ENCODE assay signal across 24 mouse cellular contexts in genomic region chr9:93955235-93956040, GRCm38 (mm10).
DNase-seq lines count a peak whose midpoint lies in the region; ATAC-seq lines count a peak whose summit lies in the region.
"Had no signal": no experiment of that assay in that cellular context is flagged by ENCODE, and none has a peak within 500 bp of the region (broad histone marks: within the 10 kb centered on the region; RNA-seq: fewer than 3 reads in every experiment).

No protein-coding gene starts in this region.

- no peak overlapping the region for H3K9ac ChIP-seq in heart, embryonic 15.5 days
- H3K9ac ChIP-seq in forebrain, embryonic 14.5 days (ENCODE audit: low read length) = no peak overlapping the region
- H3K9ac ChIP-seq: forebrain, embryonic 15.5 days; hindbrain, embryonic 13.5 days had no signal

- no peaks in the 10 kb centered on the region for H3K9me3 ChIP-seq in heart, embryonic 15.5 days (replicated peaks)
- H3K9me3 ChIP-seq in forebrain, embryonic 14.5 days (replicated peaks; ENCODE audit: control insufficient read depth, low read length) = no peaks in the 10 kb centered on the region
- H3K9me3 ChIP-seq: embryonic facial prominence, embryonic 10.5 days; forebrain, embryonic 10.5 days; forebrain, embryonic 15.5 days; hindbrain, embryonic 13.5 days had no signal

- no peak overlapping the region for H3K4me3 ChIP-seq in heart, embryonic 15.5 days
- H3K4me3 ChIP-seq in forebrain, embryonic 14.5 days (ENCODE audit: low read depth, low read length) = no peak overlapping the region
- H3K4me3 ChIP-seq: embryonic facial prominence, embryonic 10.5 days; erythroblast, embryonic 14.5 days; forebrain, embryonic 10.5 days; forebrain, embryonic 15.5 days; hindbrain, embryonic 13.5 days had no signal

- H3K4me2 ChIP-seq in heart, embryonic 15.5 days = no peak overlapping the region
- H3K4me2 ChIP-seq in forebrain, embryonic 14.5 days (ENCODE audit: low read length) = no peak overlapping the region
- H3K4me2 ChIP-seq: forebrain, embryonic 15.5 days; hindbrain, embryonic 13.5 days had no signal

- H3K27me3 ChIP-seq in heart, embryonic 15.5 days = no peaks in the 10 kb centered on the region
- no peaks in the 10 kb centered on the region for H3K27me3 ChIP-seq in forebrain, embryonic 14.5 days (replicated peaks; ENCODE audit: control insufficient read depth, insufficient read depth, low read length)
- H3K27me3 ChIP-seq: forebrain, embryonic 15.5 days; hindbrain, embryonic 13.5 days had no signal

- DNase-seq in heart, adult 18-20 months = no peak
- peak; percentile 47 for DNase-seq in large intestine, adult 2 months (ENCODE audit: low read depth, low spot score)
- DNase-seq in spleen, adult 12 weeks (ENCODE audit: low spot score) = no peak
- DNase-seq in forebrain, embryonic 14.5 days (ENCODE audit: low spot score) = no peak
- DNase-seq in spleen, postnatal 4 days (ENCODE audit: low spot score in 2 of 2) = no peak
- DNase-seq: adrenal gland, postnatal 10 days; B cell, adult 2 months; cerebellum, adult 11 months; cerebellum, adult 9-10 months; cerebellum, postnatal 36 days; gastrocnemius, postnatal 10 days; heart, postnatal 36 days; kidney, adult 8-10 months had no signal

- H3K36me3 ChIP-seq in heart, embryonic 15.5 days = no peaks in the 10 kb centered on the region
- H3K36me3 ChIP-seq in forebrain, embryonic 14.5 days (ENCODE audit: control insufficient read depth, insufficient read depth, low read length) = no peaks in the 10 kb centered on the region
- H3K36me3 ChIP-seq: embryonic facial prominence, embryonic 10.5 days; forebrain, embryonic 10.5 days; forebrain, embryonic 15.5 days; G1E; hindbrain, embryonic 13.5 days had no signal

- no peaks in the 10 kb centered on the region for H3K4me1 ChIP-seq in heart, embryonic 15.5 days (replicated peaks)
- no peaks in the 10 kb centered on the region for H3K4me1 ChIP-seq in forebrain, embryonic 14.5 days (ENCODE audit: control insufficient read depth, insufficient read depth, low read length)
- H3K4me1 ChIP-seq: embryonic facial prominence, embryonic 10.5 days; forebrain, embryonic 10.5 days; forebrain, embryonic 15.5 days; hindbrain, embryonic 13.5 days had no signal

- 0 out of 2 replicates have a peak, but pooled peaks have one; percentile 69 for ATAC-seq in heart, embryonic 15.5 days (replicated peaks; ENCODE audit: insufficient number of reproducible peaks, insufficient read depth, low FRiP score, low read depth)
- peak; percentile 98 for ATAC-seq in common myeloid progenitor, adult 5-6 weeks (replicated peaks; ENCODE audit: low read depth, poor library complexity, severe bottlenecking)
- peak; percentile 97 to 99 for ATAC-seq in hematopoietic stem cell, adult 5-6 weeks (replicated peaks in 1 of 2; ENCODE audit: insufficient read depth in 1 of 2, low FRiP score in 2 of 2, low TSS enrichment in 1 of 2, low read depth in 1 of 2, poor library complexity in 2 of 2, severe bottlenecking in 2 of 2)
- no peak for ATAC-seq in forebrain, embryonic 14.5 days
- ATAC-seq: CD4-positive, CD25-positive, alpha-beta regulatory T cell, adult 4 months; forebrain, embryonic 15.5 days; hindbrain, postnatal 0 days had no signal

- no peak overlapping the region for H3K27ac ChIP-seq in heart, embryonic 15.5 days
- H3K27ac ChIP-seq in forebrain, embryonic 14.5 days (ENCODE audit: low read depth, low read length) = no peak overlapping the region
- H3K27ac ChIP-seq: embryonic facial prominence, embryonic 10.5 days; forebrain, embryonic 10.5 days; forebrain, embryonic 15.5 days; hindbrain, embryonic 13.5 days; hindbrain, postnatal 0 days had no signal
